Mouse (Mus musculus) gastrocnemius, adult 2 months (tissue): ENCODE measurements at regions not wholly inside any gene's neighbourhood (a gene's known extent, or its start where the extent isn't known, plus 50 kb on each side); places are given as distances from the start of the nearest gene placed in this dataset.
A peak's percentile ranks its signal among the peaks of the same experiment; 100 is the strongest.

Experiments used
- DNase-seq: peaks from one replicate; pipeline ENCODE4 v3.0.0; 2022
- H3K27ac ChIP-seq: fragments of 200-600 bp; 2 replicates; pipeline ENCODE4 v1.8.1; 2022; ENCODE audit warnings: mild to moderate bottlenecking
- H3K4me3 ChIP-seq: fragments of 200-600 bp; 2 replicates; pipeline ENCODE4 v1.8.1; 2022; ENCODE audit warnings: mild to moderate bottlenecking, moderate library complexity
- CTCF ChIP-seq: fragments of 200-600 bp; IDR thresholded peaks from 2 replicates; pipeline ENCODE4 v1.8.1; 2022; ENCODE audit warnings: antibody characterized with exemption, mild to moderate bottlenecking, moderate library complexity
- intact Hi-C: fragments of 180-260 bp; cut with DNase I; formaldehyde crosslinking; loops from one replicate; pipeline ENCODE4 v1.15.1; 2025

- Histone ChIP-seq H3K27ac (peak overlapping the region; percentile 38), H3K4me3 (no peak overlapping the region)
- DNase-seq = no peak
- intact Hi-C loops = no loop called here
- TF ChIP-seq CTCF = no peak
Observed at GRCm38 (mm10) chr6:93257130-93257841, 314.0 kb upstream of the Adamts9 start.

- DNase-seq = no peak
- intact Hi-C loops = no loop called here
- H3K27ac ChIP-seq = no peak overlapping the region
- H3K4me3 ChIP-seq = no peak overlapping the region
- no peak for TF ChIP-seq CTCF
Observed at GRCm38 (mm10) chr6:93253746-93254145, 310.5 kb upstream of the Adamts9 start.

DNA sequence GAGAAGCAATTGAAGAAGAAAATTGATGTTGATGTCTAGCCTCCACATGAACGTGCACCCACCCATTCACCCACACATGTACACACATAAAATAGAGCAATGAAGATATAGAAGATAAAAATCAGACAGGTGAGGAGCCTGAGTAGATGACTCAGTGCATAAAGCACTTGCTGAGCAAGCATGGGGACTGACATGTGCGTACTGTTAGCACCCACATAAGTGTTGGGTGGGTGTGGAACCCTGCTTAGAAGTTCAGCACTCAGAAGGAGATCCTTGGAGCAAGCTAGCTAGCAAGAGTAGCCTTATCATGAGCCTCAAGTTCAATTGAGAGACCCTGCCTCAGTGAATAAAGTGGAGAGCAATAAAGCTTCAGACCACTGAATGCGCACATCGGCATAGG lies 305.7 kb upstream of the Adamts9 start:
- Histone ChIP-seq H3K27ac (no peak overlapping the region), H3K4me3 (no peak overlapping the region)
- intact Hi-C loops = no loop called here
- no peak for DNase-seq
- no peak for TF ChIP-seq CTCF

DNA sequence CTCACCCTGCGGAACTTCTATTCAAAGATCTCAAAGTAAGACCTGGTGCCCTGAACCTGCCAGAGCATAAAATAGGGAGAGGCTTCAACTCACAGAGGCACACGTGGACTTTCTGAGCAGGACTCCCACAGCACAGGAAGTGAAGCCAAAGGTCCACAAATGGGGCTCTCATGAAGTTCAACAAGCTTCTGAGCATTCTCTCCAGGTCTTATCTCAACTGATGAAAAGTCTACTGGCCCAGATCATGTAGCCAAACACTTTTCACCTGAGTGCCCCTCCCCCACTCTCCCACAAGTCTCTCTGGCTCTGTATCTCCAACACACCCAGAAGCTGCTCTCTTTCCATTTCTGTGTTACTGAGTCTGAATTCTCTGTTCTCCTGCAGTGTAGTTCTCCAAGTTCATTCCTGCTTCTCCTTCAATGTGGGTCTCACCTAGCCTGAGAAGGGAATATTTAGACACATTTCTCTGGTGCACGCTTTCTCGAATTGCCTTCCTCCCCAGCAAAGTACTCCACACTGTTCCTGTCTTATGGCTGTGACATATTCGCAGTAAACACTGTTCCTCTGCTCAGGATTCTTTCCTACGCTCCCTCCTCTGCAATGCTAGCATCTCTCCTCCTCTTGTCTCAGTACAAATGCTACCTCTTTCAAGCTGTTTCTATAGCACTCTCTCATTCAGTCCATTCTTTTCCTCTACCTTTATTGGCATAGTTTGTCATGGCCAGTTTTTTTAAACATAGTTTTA lies 303.4 kb upstream of the Adamts9 start:
- no peak for TF ChIP-seq CTCF

GRCm38 (mm10) chr6:93235550-93235949 lies 292.3 kb upstream of the Adamts9 start:
- Histone ChIP-seq H3K4me3 (no peak overlapping the region), H3K27ac (peak overlapping the region; percentile 40)
- no peak for DNase-seq
- TF ChIP-seq CTCF = no peak
- intact Hi-C loops = no loop called here

More for the DNA sequence above, 303.4 kb upstream of the Adamts9 start:
- Histone ChIP-seq H3K27ac (no peak overlapping the region), H3K4me3 (no peak overlapping the region)
- no peak for DNase-seq
- intact Hi-C loops = no loop called here

DNA sequence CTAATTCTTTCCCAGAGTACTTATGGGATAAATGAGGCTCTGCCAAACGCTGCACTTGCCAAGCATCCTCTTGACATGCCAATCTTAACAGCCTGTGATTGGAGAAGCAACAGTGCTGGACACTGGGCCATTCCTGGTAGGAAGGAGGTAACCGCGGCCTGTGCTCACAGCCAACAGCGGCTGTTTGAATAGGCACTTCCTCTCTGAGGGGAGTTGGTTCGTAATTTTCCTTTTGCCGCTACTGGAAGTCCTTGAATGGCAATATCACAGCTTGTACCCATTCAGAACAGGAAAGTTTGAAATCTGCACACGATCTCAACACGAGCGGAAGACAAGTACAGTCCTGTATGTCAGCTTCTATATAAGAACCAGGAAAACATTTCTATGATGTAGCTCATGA lies 289.3 kb upstream of the Adamts9 start:
- intact Hi-C loops = no loop called here
- Histone ChIP-seq H3K4me3 (no peak overlapping the region), H3K27ac (peak overlapping the region; percentile 44; the same call in 1 of the 2 replicates)
- no peak for TF ChIP-seq CTCF
- DNase-seq = no peak

GRCm38 (mm10) chr6:93230450-93230849 lies 287.2 kb upstream of the Adamts9 start:
- intact Hi-C loops = no loop called here
- no peak for DNase-seq
- TF ChIP-seq CTCF = no peak
- no peak overlapping the region for H3K4me3 ChIP-seq
- H3K27ac ChIP-seq = no peak overlapping the region

- Histone ChIP-seq H3K4me3 (no peak overlapping the region), H3K27ac (no peak overlapping the region)
- intact Hi-C loops = no loop called here
- TF ChIP-seq CTCF = no peak
- no peak for DNase-seq
Observed at GRCm38 (mm10) chr6:93229320-93229719, 286.0 kb upstream of the Adamts9 start.

- TF ChIP-seq CTCF = no peak
- Histone ChIP-seq H3K4me3 (no peak overlapping the region), H3K27ac (peak overlapping the region; percentile 58)
- intact Hi-C loops = no loop called here
- no peak for DNase-seq
Observed at GRCm38 (mm10) chr6:93223610-93224550, 280.6 kb upstream of the Adamts9 start.

- peak overlapping the region; percentile 72 for H3K27ac ChIP-seq
- peak; percentile 52 for DNase-seq
- intact Hi-C loops = no loop called here
- no peak overlapping the region for H3K4me3 ChIP-seq
- no peak for TF ChIP-seq CTCF
Observed at GRCm38 (mm10) chr6:93218015-93218593, 274.8 kb upstream of the Adamts9 start.

DNA sequence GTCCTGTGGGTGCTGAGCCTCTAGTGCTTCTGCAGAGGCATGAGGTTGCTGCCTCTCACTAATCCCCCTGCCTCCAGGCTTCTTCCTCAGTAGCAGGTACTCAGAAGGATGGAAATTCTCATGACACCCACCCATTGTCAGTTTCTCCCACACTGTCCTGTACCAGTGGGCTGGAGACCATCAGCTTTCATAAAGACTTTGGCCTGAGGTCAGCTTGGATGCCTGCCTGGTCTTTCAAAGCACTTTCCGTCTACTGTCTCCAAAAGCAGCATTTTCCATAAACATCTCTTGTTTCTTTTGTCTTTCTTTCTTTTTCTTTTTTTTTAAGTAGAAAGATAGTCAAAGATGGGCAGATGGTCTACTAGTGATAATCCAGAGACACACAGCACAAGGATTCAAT lies 257.6 kb upstream of the Adamts9 start:
- TF ChIP-seq CTCF = no peak
- intact Hi-C loops = no loop called here
- no peak for DNase-seq
- H3K27ac ChIP-seq = no peak overlapping the region
- H3K4me3 ChIP-seq = no peak overlapping the region

DNA sequence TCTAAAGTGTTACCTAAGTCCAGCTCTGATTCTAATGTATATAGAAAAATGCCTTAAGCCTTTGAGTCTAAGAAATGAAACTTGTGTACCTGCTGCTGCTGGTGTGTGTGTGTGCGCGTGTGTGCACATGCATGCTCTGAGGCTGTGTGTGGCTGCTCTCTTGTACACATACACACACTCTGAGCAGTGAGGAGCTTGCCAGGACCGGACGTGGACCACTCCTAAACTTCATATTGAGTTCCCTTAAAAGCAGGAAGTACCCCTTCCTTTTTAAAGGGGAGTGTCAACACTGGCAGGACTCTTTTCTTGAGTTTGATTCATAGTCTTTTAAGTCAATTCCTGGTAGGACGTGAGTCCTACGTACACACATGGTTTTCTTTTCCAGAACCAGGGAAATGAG lies 251.4 kb upstream of the Adamts9 start:
- TF ChIP-seq CTCF = no peak
- no peak overlapping the region for H3K4me3 ChIP-seq
- intact Hi-C loops = no loop called here
- no peak for DNase-seq
- no peak overlapping the region; the same call in 1 of the 2 replicates for H3K27ac ChIP-seq
